Mouse (Mus musculus) spleen, postnatal 0 days (tissue): ENCODE data around the gene Olfr668. TPM values are rescaled to one million over a fixed set of nuclear protein-coding genes. Genes with fewer than 3 reads are reported as not detected.

ENCODE experiments used
- polyA plus RNA-seq: library from polyadenylated mRNA; unstranded; fragments of >200 nt; fragmentation: Nextera tagmentation; extraction: Ambion mirVana; gene quantifications from 2 replicates; pipeline ENCODE4 v1.2.1, GENCODE M21; 2015

Olfr668 gene
- not detected in 2 replicates for polyA plus RNA-seq

GRCm38 (mm10) chr7:104927957-104928356, at the start of gene Olfr668:
Gene Olfr668, minus strand, starts transcription at chr7:104928057.

GRCm38 (mm10) chr7:104962520-104962919, 34.7 kb upstream of the Olfr668 start, which contains the start of gene Olfr670:
Gene Olfr670, minus strand, starts transcription at chr7:104962620.

GRCm38 (mm10) chr7:104933940-104934339, 6.1 kb upstream of the Olfr668 start, which contains the start of gene Olfr669:
Gene Olfr669, plus strand, starts transcription at chr7:104934240.

GRCm38 (mm10) chr7:104921382-104921781, 6.5 kb downstream of the Olfr668 start, which contains the start of gene Olfr667:
Gene Olfr667, minus strand, starts transcription at chr7:104921482.

GRCm38 (mm10) chr7:104895852-104896251, 32.0 kb downstream of the Olfr668 start, which contains the start of gene Olfr666:
Gene Olfr666, minus strand, starts transcription at chr7:104895952.

GRCm38 (mm10) chr7:104877731-104878130, 50.1 kb downstream of the Olfr668 start, which contains the start of gene Olfr665:
Gene Olfr665, plus strand, starts transcription at chr7:104878031.

Other genes with a start within 250 kb of the Olfr668 start
- not detected in 2 replicates for gene Olfr661, start 241.6 kb downstream of the Olfr668 start, polyA plus RNA-seq
- not detected in 2 replicates for gene Usp17le, start 150.6 kb downstream of the Olfr668 start, polyA plus RNA-seq
- not detected in 2 replicates for gene Usp17lb, start 85.5 kb downstream of the Olfr668 start, polyA plus RNA-seq
- not detected in 2 replicates for gene Usp17la, start 71.0 kb downstream of the Olfr668 start, polyA plus RNA-seq
- not detected in 2 replicates for gene Olfr665, start 50.0 kb downstream of the Olfr668 start, polyA plus RNA-seq
- not detected in 2 replicates for gene Olfr666, start 32.1 kb downstream of the Olfr668 start, polyA plus RNA-seq
- not detected in 2 replicates for gene Olfr667, start 6.6 kb downstream of the Olfr668 start, polyA plus RNA-seq
- gene Olfr669, start 6.2 kb upstream of the Olfr668 start, polyA plus RNA-seq: not detected in 2 replicates
- gene Olfr670, start 34.6 kb upstream of the Olfr668 start, polyA plus RNA-seq: not detected in 2 replicates
- not detected in 2 replicates for gene Olfr671, start 51.1 kb upstream of the Olfr668 start, polyA plus RNA-seq
- not detected in 2 replicates for gene Olfr672, start 74.0 kb upstream of the Olfr668 start, polyA plus RNA-seq
- gene Olfr675, start 100.4 kb upstream of the Olfr668 start, polyA plus RNA-seq: not detected in 2 replicates
- gene Olfr676, start 104.6 kb upstream of the Olfr668 start, polyA plus RNA-seq: not detected in 2 replicates
- gene Olfr677, start 123.3 kb upstream of the Olfr668 start, polyA plus RNA-seq: not detected in 2 replicates
- not detected in 2 replicates for gene Olfr678, start 136.4 kb upstream of the Olfr668 start, polyA plus RNA-seq
- not detected in 2 replicates for gene Olfr679, start 153.1 kb upstream of the Olfr668 start, polyA plus RNA-seq
- not detected in 2 replicates for gene Olfr680-ps1, start 164.8 kb upstream of the Olfr668 start, polyA plus RNA-seq
- not detected in 2 replicates for gene Olfr681, start 188.8 kb upstream of the Olfr668 start, polyA plus RNA-seq
- not detected in 2 replicates for gene Olfr683, start 219.0 kb upstream of the Olfr668 start, polyA plus RNA-seq
- not detected in 2 replicates for gene Olfr684, start 235.6 kb upstream of the Olfr668 start, polyA plus RNA-seq